Mouse (Mus musculus): ENCODE measurements around the gene Cyp20a1. TPM values are rescaled to one million over a fixed set of nuclear protein-coding genes. Genes with fewer than 3 reads are reported as not detected.

Cyp20a1 gene
- 0.49 and 0.74 TPM in 2 replicates for polyA plus RNA-seq (2012; rRNA removed)

DNA sequence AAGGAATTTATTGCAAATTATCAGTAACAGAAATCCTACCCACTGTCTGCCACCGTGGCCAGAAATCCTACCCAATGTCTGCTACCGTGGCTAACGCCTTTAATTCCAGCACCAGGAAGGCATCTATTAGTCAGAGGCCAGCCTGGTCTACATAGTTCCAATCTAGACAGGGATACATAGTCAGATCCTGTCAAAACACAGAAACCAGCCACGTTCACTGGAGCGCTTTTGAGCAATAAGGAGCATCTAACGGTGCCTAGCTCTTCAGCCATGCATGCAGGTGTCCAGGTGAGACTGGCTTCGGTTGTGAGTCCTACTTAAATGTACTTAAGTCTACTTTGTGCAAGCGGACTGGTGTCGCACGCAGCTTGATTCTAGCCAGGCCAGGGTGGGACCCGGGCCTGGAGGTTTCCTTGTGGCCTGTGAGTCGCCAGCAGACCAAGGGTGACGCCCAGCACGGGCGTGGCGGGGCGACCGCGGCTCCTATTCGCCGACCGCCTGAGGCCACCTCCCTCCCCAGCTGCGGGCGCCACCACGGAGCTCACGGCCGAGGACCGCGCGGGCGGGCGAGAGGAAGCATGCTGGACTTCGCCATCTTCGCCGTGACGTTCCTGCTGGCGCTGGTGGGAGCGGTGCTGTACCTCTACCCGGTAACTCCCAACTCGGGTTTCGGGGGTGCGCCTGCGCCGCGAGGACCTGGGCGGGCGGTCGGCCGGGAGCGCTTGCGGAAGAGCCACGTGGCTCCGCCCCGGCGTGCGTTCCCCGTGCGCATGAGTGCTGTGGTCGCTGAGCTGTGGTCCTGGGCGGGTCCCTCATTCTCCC, at the start of gene Cyp20a1:
TSS of gene Cyp20a1 (plus strand) at position 516 of the 822 bp plus-strand sequence.
- peak; percentile 54 for TF ChIP-seq POLR2A (IDR thresholded peaks at IDR 0.05; ENCODE audit: low read depth, low read length)
- no peak; the same call in 1 of the 2 replicates for TF ChIP-seq CTCF (IDR thresholded peaks at IDR 0.05; ENCODE audit: extremely low read depth, insufficient read length, insufficient replicate concordance, low read depth, low read length)
- Histone ChIP-seq H3K27me3 (ENCODE audit: control insufficient read depth, insufficient read depth, low read length) (no peaks in the 10 kb centered on the region), H3K4me1 (ENCODE audit: control insufficient read depth, insufficient read depth, insufficient read length, low read length) (no peaks in the 10 kb centered on the region; the same call in 1 of the 2 replicates), H3K27ac (ENCODE audit: insufficient read depth, low read depth, low read length) (peak within 1 kb of the TSS; percentile 82), H3K36me3 (ENCODE audit: control insufficient read depth, insufficient read depth, low read length) (peaks cover 5% of the 10 kb centered on the region; the same call in 1 of the 2 replicates), H3K4me3 (ENCODE audit: low read depth, low read length) (peak within 1 kb of the TSS; percentile 95)
- 1% methylated on average over 60 of the region's 60 CpGs for WGBS

GRCm38 (mm10) chr1:60293921-60294320, 49.2 kb upstream of the Cyp20a1 start:
- Histone ChIP-seq H3K36me3 (ENCODE audit: control insufficient read depth, insufficient read depth, low read length) (peaks cover 36% of the 10 kb centered on the region), H3K4me3 (ENCODE audit: low read depth, low read length) (no peak overlapping the region), H3K27me3 (ENCODE audit: control insufficient read depth, insufficient read depth, low read length) (no peaks in the 10 kb centered on the region), H3K4me1 (ENCODE audit: control insufficient read depth, insufficient read depth, insufficient read length, low read length) (0 out of 2 replicates have a peak, but pooled peaks cover 1% of the 10 kb centered on the region), H3K27ac (ENCODE audit: insufficient read depth, low read depth, low read length) (no peak overlapping the region)
- TF ChIP-seq POLR2A (IDR thresholded peaks at IDR 0.05; ENCODE audit: low read depth, low read length) (no peak), CTCF (IDR thresholded peaks at IDR 0.05; ENCODE audit: extremely low read depth, insufficient read length, insufficient replicate concordance, low read depth, low read length) (no peak)
- 56% methylated on average over 1 of the region's 1 CpGs for WGBS

- 12% methylated on average over 14 of the region's 14 CpGs for WGBS
- peak overlapping the region; percentile 82 for H3K27ac ChIP-seq (ENCODE audit: insufficient read depth, low read depth, low read length)
- no peaks in the 10 kb centered on the region for H3K27me3 ChIP-seq (ENCODE audit: control insufficient read depth, insufficient read depth, low read length)
- peaks cover 2% of the 10 kb centered on the region; the same call in 1 of the 2 replicates for H3K36me3 ChIP-seq (ENCODE audit: control insufficient read depth, insufficient read depth, low read length)
- H3K4me3 ChIP-seq (ENCODE audit: low read depth, low read length), result peak overlapping the region; percentile 95
- H3K4me1 ChIP-seq (ENCODE audit: control insufficient read depth, insufficient read depth, insufficient read length, low read length), result no peaks in the 10 kb centered on the region; the same call in 1 of the 2 replicates
- TF ChIP-seq POLR2A (IDR thresholded peaks at IDR 0.05; ENCODE audit: low read depth, low read length), result no peak
- no peak for TF ChIP-seq CTCF (IDR thresholded peaks at IDR 0.05; ENCODE audit: extremely low read depth, insufficient read length, insufficient replicate concordance, low read depth, low read length)
Observed at GRCm38 (mm10) chr1:60343630-60344455, 720 bp downstream of the Cyp20a1 start.

- H3K4me3 ChIP-seq (ENCODE audit: low read depth, low read length), result no peak overlapping the region
- H3K36me3 ChIP-seq (ENCODE audit: control insufficient read depth, insufficient read depth, low read length), result no peaks in the 10 kb centered on the region
- 81% methylated on average over 6 of the region's 6 CpGs for WGBS
- no peak overlapping the region for H3K27ac ChIP-seq (ENCODE audit: insufficient read depth, low read depth, low read length)
- no peaks in the 10 kb centered on the region for H3K27me3 ChIP-seq (ENCODE audit: control insufficient read depth, insufficient read depth, low read length)
- TF ChIP-seq CTCF (IDR thresholded peaks at IDR 0.05; ENCODE audit: extremely low read depth, insufficient read length, insufficient replicate concordance, low read depth, low read length) (no peak), POLR2A (IDR thresholded peaks at IDR 0.05; ENCODE audit: low read depth, low read length) (no peak)
- no peaks in the 10 kb centered on the region; the same call in 1 of the 2 replicates for H3K4me1 ChIP-seq (ENCODE audit: control insufficient read depth, insufficient read depth, insufficient read length, low read length)
Observed at GRCm38 (mm10) chr1:60344670-60345069, 1.5 kb downstream of the Cyp20a1 start.

DNA sequence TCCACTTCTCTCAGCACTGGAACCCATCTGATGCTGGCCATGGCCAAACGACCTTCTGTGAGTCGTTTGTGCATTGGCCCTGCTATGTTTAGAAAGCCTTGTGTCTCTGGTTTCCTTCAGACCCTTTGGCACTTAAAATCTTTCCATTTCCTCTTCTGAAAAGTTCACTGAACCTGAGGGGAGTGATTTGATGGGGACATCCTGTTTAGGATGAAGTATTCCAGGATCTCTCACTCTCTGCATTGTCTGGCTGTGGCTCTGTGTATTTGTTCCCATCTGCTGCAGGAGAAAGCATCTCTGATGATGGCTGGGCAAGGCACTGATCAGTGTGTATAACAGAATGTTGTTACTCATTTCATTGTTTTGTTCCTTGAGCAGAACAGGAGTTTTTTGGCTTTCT, 2.6 kb downstream of the Cyp20a1 start:
- H3K4me1 ChIP-seq (ENCODE audit: control insufficient read depth, insufficient read depth, insufficient read length, low read length), result no peaks in the 10 kb centered on the region; the same call in 1 of the 2 replicates
- TF ChIP-seq CTCF (IDR thresholded peaks at IDR 0.05; ENCODE audit: extremely low read depth, insufficient read length, insufficient replicate concordance, low read depth, low read length) (no peak), POLR2A (IDR thresholded peaks at IDR 0.05; ENCODE audit: low read depth, low read length) (no peak)
- H3K27ac ChIP-seq (ENCODE audit: insufficient read depth, low read depth, low read length), result no peak overlapping the region
- H3K4me3 ChIP-seq (ENCODE audit: low read depth, low read length), result no peak overlapping the region
- no peaks in the 10 kb centered on the region for H3K36me3 ChIP-seq (ENCODE audit: control insufficient read depth, insufficient read depth, low read length)
- H3K27me3 ChIP-seq (ENCODE audit: control insufficient read depth, insufficient read depth, low read length), result no peaks in the 10 kb centered on the region
- 57% methylated on average over 2 of the region's 2 CpGs for WGBS

DNA sequence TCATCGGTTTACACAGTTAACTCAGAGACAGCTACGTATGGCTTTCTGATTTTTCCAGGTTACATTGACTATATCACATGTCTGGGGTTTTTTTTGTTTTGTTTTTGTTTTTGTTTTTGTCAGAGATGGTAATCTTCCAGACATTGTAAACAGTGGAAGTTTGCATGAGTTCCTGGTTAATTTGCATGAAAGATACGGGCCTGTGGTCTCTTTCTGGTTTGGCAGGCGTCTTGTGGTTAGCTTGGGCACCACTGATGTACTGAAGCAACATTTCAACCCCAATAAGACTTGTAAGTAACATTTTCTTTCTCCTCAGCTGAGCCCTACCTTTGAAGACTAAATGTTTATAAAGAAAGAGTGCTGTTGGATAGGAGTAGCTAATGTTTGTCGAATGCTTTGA, 9.7 kb downstream of the Cyp20a1 start:
- no peak overlapping the region for H3K4me3 ChIP-seq (ENCODE audit: low read depth, low read length)
- no peak overlapping the region for H3K27ac ChIP-seq (ENCODE audit: insufficient read depth, low read depth, low read length)
- WGBS, result 82% methylated on average over 5 of the region's 5 CpGs
- H3K4me1 ChIP-seq (ENCODE audit: control insufficient read depth, insufficient read depth, insufficient read length, low read length), result no peaks in the 10 kb centered on the region
- H3K36me3 ChIP-seq (ENCODE audit: control insufficient read depth, insufficient read depth, low read length), result peaks cover 2% of the 10 kb centered on the region; the same call in 1 of the 2 replicates
- no peaks in the 10 kb centered on the region for H3K27me3 ChIP-seq (ENCODE audit: control insufficient read depth, insufficient read depth, low read length)
- TF ChIP-seq POLR2A (IDR thresholded peaks at IDR 0.05; ENCODE audit: low read depth, low read length), result no peak
- TF ChIP-seq CTCF (IDR thresholded peaks at IDR 0.05; ENCODE audit: extremely low read depth, insufficient read length, insufficient replicate concordance, low read depth, low read length), result no peak
